Mouse (Mus musculus) cerebellum, adult 2 months (tissue): ENCODE measurements at regions not wholly inside any gene's neighbourhood (a gene's known extent, or its start where the extent isn't known, plus 50 kb on each side); places are given as distances from the start of the nearest gene placed in this dataset.

Experiments
- CTCF ChIP-seq: fragments of 200-500 bp; IDR thresholded peaks from 2 replicates; pipeline ENCODE4 v1.5.1; 2011; ENCODE audit warnings: low read depth, mild to moderate bottlenecking, control low read depth, low read length, moderate library complexity, borderline replicate concordance; ENCODE audit not compliant: insufficient read depth
- POLR2A ChIP-seq: fragments of 200-500 bp; IDR thresholded peaks from 2 replicates; pipeline ENCODE4 v1.6.1; 2011; ENCODE audit warnings: low read length, control low read depth, borderline replicate concordance; ENCODE audit not compliant: insufficient read depth

DNA sequence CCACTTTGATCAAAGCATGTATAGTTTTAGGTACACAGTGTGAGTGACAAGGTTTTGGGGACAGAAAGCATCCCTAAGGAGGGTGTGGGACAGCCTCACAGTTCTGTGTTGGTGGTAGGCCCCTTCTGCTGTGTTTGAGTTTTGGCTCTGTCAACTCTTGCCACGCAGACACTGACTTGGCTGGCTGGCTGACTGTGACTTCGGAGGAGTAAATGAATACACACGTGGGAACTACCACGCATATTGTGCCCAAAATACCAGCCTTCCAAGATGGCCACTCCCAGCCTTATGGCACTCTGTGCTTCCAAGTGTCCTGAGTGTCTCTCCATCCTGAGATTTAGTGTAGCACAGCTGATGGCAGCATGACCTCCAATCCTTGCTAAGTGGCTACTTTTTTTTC is 95.3 kb downstream of the Tbx4 start:
- TF ChIP-seq CTCF (no peak), POLR2A (no peak)
